Mouse (Mus musculus) megakaryocyte-erythroid progenitor cell, adult 5 weeks (primary cell): ENCODE measurements around the gene Timp4. TPM values are rescaled to one million over a fixed set of nuclear protein-coding genes. Genes with fewer than 3 reads are reported as not detected.

Experiments
- polyA plus RNA-seq: library from polyadenylated mRNA; stranded (reverse); fragments of >175 nt; gene quantifications from 2 replicates; pipeline ENCODE4 v1.2.3, GENCODE M21; 2012

Gene Timp4
- not detected in 2 replicates for polyA plus RNA-seq

GRCm38 (mm10) chr6:115252099-115252873 is at the start of gene Timp4:
TSS of gene Timp4 (minus strand) at chr6:115252205.

GRCm38 (mm10) chr6:115227043-115227442 is 25.0 kb downstream of the Timp4 start, which contains the start of gene Gm17482:
TSS of gene Gm17482 (plus strand) at chr6:115227343.

Other genes starting within 250 kb of the Timp4 start
- 27.5 and 28.9 TPM in 2 replicates for gene Tamm41, start 214.3 kb downstream of the Timp4 start, polyA plus RNA-seq
- 0.02 TPM in 1 of 2 replicates, not detected in the other for gene Syn2, start 117.3 kb downstream of the Timp4 start, polyA plus RNA-seq
- gene Gm17482, start 24.9 kb downstream of the Timp4 start, polyA plus RNA-seq: not detected in 2 replicates
- gene Pparg, start 108.7 kb upstream of the Timp4 start, polyA plus RNA-seq: 0.10 and 0.12 TPM in 2 replicates